Mouse (Mus musculus) c-Kit-positive CD71-positive TER-119-negative erythroid progenitor cells, embryonic 14.5 days (primary cell): ENCODE results near the gene Pelp1.
A peak's percentile ranks its signal among the peaks of the same experiment; 100 is the strongest.
"Not testable (repeated sequence)": the region's sequence is repeated elsewhere in the genome, so short reads cannot be mapped to it uniquely, and the experiment has no call there.

Source experiments
- DNase-seq: peaks from one replicate; pipeline ENCODE4 v3.0.0-alpha.2; 2013; ENCODE audit warnings: low read depth

Gene Pelp1

GRCm38 (mm10) chr11:70426598-70426997 lies 16.8 kb upstream of the Pelp1 start:
- not testable (repeated sequence) for DNase-seq

- DNase-seq, result no peak
Measured at GRCm38 (mm10) chr11:70419486-70419885, 9.7 kb upstream of the Pelp1 start.

GRCm38 (mm10) chr11:70418199-70418598 lies 8.4 kb upstream of the Pelp1 start:
- no peak for DNase-seq

DNA sequence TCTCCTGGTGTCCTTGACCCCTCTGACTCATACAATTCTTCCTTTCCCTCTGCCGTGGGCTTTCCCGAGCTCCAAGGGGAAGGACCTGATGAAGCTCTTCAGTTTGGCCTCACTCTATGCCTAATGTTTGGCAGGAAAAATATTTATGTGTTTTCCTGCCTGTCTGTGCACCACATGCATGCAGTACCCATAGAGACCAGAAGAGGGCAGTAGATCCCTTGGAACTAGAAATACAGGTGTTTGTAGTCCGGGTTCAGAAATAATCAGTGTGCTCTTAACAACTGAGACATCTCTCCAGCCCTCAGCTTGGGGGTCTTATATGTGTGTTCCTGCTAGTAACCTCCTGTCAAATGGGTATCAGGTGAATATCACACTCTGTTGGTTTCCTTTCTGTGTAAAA lies 4.1 kb upstream of the Pelp1 start:
- DNase-seq, result peak; percentile 66

GRCm38 (mm10) chr11:70412591-70412990 lies 2.8 kb upstream of the Pelp1 start:
- no peak for DNase-seq

GRCm38 (mm10) chr11:70410297-70410643 lies 439 bp upstream of the Pelp1 start:
- no peak for DNase-seq

DNA sequence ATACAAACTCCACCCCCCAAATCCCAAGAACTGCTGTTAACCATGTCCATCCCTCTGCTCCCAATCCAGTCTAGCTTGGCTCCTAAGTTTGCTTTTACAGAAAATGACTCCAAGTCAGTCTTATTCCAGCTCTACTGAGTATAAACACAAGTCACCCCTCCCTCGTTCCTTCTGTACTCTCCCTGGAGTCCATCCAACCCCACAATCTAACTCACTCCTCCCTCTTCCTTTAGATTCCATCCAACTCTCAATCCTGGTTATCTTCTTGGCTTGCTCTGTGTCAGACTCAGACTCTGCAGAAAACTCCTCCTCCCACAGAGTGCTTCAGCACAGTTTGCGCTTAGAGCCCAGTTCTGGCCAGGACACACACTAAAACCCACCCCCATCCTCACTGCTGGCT lies 6.2 kb downstream of the Pelp1 start:
- DNase-seq, result no peak

DNA sequence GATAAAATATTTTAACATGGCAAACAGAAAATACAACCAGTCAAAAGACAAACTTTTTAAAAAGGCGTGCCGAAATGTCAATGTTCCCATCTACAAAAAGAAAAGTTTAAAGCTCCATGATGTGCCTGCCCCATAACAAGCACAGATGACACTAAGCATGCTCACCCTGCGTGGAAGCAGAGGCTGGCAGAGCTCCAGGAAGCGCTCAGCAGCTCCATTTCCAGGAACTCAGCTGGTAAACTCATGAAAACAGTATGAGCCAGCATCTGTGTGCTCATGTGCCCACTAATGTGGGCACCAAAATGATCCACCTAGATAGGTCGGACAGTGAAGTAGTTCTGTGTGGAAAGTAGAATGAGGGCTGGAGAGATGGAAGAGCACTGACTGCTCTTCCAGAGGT lies 20.4 kb downstream of the Pelp1 start:
- DNase-seq, result no peak

DNA sequence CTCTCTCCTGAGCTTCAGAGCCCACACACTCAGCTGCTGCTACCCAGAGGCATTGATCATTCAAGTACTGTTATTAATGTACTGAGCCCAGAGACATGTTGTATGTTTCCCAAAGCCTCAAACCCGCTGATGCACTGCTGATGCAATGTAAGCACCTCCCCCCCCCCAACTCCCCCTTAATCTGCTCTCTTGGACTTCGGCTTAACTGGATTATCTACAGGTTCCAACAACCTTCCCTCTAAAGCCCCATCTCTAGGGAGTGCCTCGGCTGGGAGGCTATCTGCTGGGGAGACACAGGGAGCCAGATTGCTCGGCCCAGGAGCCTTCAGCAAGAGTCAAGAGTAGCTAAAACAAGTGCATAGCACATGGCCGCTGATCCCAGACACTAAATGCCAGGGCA lies 22.4 kb downstream of the Pelp1 start:
- no peak for DNase-seq

- no peak for DNase-seq
Measured at GRCm38 (mm10) chr11:70384136-70384535, 25.7 kb downstream of the Pelp1 start.

- no peak for DNase-seq
Measured at GRCm38 (mm10) chr11:70381330-70381729, 28.5 kb downstream of the Pelp1 start.

- no peak for DNase-seq
Measured at GRCm38 (mm10) chr11:70380478-70381005, 29.3 kb downstream of the Pelp1 start.

DNA sequence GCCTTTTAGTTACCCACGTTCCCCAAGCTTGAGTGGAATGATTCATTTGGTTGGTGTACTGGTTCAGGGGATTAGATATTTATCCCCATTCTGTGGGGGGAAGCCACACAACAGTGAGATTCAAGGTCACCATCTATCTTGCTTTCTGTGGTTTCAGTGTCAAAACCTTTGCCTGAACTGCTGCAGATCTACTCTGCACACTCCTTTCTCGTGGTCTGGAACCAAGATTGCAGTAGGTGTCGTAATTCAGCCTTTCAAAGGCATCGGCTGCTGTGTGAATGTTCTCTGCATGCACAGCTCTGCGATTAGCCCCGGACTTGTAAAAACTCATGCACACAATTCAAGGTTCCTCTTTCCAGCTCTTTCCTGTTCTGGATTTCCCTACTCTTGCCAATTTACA lies 33.8 kb downstream of the Pelp1 start:
- DNase-seq, result no peak

DNA sequence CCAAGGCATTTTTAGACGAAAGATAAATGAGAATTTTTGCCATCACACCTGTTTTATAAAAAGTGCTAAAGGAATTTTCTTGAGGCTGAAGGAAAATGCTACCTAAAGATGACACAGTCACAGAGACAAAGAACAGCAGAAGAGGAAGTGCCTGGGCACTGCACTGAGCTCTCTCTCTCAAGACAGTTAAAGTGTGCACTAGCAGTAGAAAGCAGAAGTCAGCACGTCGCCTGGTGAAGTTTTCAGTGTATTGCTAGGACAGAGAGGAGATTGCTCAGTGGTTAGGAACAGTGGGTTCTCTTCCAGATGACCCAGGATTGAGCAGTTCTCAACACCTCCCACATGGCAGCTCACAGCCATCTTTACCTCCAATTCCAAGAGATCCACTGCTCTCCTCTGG lies 35.5 kb downstream of the Pelp1 start:
- no peak for DNase-seq

GRCm38 (mm10) chr11:70372849-70373557 lies 36.8 kb downstream of the Pelp1 start:
- no peak for DNase-seq

DNA sequence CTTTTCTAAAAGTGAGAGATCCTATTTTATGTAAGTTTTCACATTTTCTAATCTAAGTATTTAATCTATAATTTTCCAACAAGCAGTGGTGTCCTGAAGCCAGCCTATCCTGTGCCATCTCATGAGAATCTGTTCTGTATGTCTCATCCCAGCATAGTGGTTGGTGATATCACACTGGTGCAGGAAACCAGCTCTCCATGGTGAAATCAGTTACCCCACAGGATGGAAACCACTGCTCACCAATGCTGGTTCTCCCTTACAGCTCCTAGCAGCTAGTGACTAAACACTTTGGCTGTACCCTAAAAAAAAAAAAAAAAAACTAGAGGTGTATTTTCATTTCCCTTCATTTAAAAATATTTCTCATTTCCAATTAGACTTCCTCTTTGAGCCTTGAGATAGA lies 37.4 kb downstream of the Pelp1 start:
- no peak for DNase-seq

DNA sequence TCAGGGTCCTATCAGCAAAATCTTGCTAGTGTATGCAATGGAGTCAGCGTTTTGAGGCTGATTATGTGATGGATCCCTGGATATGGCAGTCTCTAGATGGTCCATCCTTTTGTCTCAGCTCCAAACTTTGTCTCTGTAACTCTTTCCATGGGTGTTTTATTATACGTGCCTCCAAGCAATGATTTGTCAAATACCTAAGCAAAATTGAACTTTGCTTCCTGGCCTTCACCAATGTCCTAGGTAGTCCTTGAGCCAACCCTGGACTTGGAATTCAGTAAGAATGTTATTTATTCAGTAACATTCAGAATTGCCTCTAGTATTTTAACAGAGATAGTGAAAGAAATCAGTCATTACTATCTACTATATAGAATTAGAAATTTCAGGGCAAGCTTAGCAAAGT lies 41.2 kb downstream of the Pelp1 start:
- not testable (repeated sequence) for DNase-seq

DNA sequence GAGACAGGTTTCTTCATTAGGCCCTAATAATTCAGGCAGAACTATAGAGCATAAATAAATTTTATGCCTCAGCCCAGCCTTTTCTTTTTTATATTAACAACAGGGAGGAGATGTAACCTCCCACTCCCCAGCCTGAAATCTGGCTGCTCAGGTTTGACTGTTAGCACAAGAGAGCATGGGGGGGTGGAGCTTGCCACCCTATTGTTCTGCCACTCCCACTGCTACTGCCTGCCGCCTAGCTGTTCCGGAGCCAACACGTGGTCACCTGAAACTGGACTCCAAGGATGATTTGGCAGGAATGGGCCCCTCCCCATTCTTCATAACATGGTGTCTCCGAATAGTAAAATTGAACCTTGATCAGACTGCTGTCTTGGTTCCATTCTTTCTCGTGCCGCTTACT lies 42.1 kb downstream of the Pelp1 start:
- not testable (repeated sequence) for DNase-seq

- peak; percentile 24 for DNase-seq
Measured at GRCm38 (mm10) chr11:70351868-70352267, 58.0 kb downstream of the Pelp1 start, which contains the start of gene Alox15. TSS of gene Alox15 (minus strand) at chr11:70352031.

GRCm38 (mm10) chr11:70348630-70349029 lies 61.2 kb downstream of the Pelp1 start:
- no peak for DNase-seq

GRCm38 (mm10) chr11:70347861-70348260 lies 62.0 kb downstream of the Pelp1 start:
- no peak for DNase-seq

DNA sequence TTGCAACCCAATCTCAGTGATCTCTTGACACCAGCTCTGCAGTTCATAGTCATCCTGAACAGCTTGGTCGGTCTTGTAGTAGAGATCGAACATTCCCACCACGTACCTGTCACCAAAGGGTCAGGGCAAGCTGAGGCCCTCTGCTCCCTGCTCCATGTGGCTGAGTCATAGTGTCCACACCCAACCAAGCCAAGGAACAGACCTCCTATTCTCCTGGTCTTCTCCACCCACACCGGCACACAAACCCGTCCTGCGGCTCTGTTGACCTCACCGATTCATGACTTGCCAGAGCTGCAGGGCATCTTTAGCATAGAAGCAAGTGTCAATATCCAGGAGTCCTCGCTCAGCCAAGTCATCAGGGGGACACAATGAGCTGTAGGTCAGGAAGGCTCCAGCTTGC lies 64.3 kb downstream of the Pelp1 start:
- DNase-seq, result no peak

DNA sequence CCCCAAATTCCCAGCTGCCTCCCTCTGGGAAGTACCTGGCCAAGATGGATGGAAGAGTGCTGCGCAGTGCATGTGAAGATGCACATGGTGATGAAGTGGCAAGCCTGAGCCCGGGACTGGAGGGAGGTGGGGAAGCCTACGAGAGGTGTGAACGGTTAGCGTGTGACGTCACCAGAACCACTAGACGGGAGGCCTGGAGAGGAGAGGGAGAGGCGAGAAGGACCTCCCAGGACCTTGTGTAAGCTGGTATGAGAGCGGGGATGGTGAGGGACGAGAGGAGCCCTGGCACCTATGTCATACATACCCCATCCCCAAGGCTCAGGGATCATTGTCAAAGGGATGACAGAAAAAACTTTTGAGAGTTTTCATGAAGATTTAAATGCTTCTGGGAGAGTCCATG lies 64.8 kb downstream of the Pelp1 start:
- no peak for DNase-seq
